Mouse (Mus musculus): ENCODE measurements around the gene Haus3. TPM values are rescaled to one million over a fixed set of nuclear protein-coding genes. Genes with fewer than 3 reads are reported as not detected.

Gene Haus3
- polyA plus RNA-seq, 1 experiment from 2014 or later, result 8.2 TPM

- no peaks in the 10 kb centered on the region for H3K36me3 ChIP-seq (ENCODE audit: insufficient read depth, low read length)
- H3K9me3 ChIP-seq (ENCODE audit: low read length), result no peaks in the 10 kb centered on the region
- no peaks in the 10 kb centered on the region for H3K27me3 ChIP-seq (replicated peaks; ENCODE audit: insufficient read depth, low read length)
- DNase-seq (ENCODE audit: low spot score) (no peak), ATAC-seq (no peak)
- H3K4me2 ChIP-seq (replicated peaks; ENCODE audit: low read depth, low read length), result no peak overlapping the region
- H3K4me3 ChIP-seq (ENCODE audit: low read depth, low read length), result no peak overlapping the region
- no peak overlapping the region for H3K9ac ChIP-seq (replicated peaks; ENCODE audit: low read depth)
- no peaks in the 10 kb centered on the region for H3K4me1 ChIP-seq (ENCODE audit: insufficient read depth, low read depth, low read length)
- 65% methylated on average over 3 of the region's 3 CpGs for WGBS
- no peak overlapping the region for H3K27ac ChIP-seq (ENCODE audit: low read length)
- no peak for TF ChIP-seq CTCF (IDR thresholded peaks at IDR 0.05)
- no peak for TF ChIP-seq EP300 (IDR thresholded peaks at IDR 0.05)
Measured at GRCm38 (mm10) chr5:34119121-34119856, 50.0 kb downstream of the Haus3 start.

- TF ChIP-seq CTCF (IDR thresholded peaks at IDR 0.05) (no peak), EP300 (IDR thresholded peaks at IDR 0.05) (no peak)
- no peaks in the 10 kb centered on the region for H3K4me1 ChIP-seq (ENCODE audit: insufficient read depth, low read depth, low read length)
- no peaks in the 10 kb centered on the region for H3K9me3 ChIP-seq (ENCODE audit: low read length)
- no peaks in the 10 kb centered on the region for H3K36me3 ChIP-seq (ENCODE audit: insufficient read depth, low read length)
- 48% methylated on average over 1 of the region's 1 CpGs for WGBS
- H3K27ac ChIP-seq (ENCODE audit: low read length), result no peak overlapping the region
- H3K27me3 ChIP-seq (replicated peaks; ENCODE audit: insufficient read depth, low read length), result no peaks in the 10 kb centered on the region
- no peak overlapping the region for H3K4me2 ChIP-seq (replicated peaks; ENCODE audit: low read depth, low read length)
- H3K9ac ChIP-seq (replicated peaks; ENCODE audit: low read depth), result no peak overlapping the region
- H3K4me3 ChIP-seq (ENCODE audit: low read depth, low read length), result no peak overlapping the region
- ATAC-seq (peak; percentile 70), DNase-seq (ENCODE audit: low spot score) (peak; percentile 65)
Measured at GRCm38 (mm10) chr5:34105681-34106080, 63.6 kb downstream of the Haus3 start.

Other genes starting within 250 kb of the Haus3 start
- 21.7 and 22.3 TPM in 2 replicates for gene Nelfa, start 233.1 kb downstream of the Haus3 start, polyA plus RNA-seq (2015; fragmentation: Nextera tagmentation; extraction: Ambion mirVana)
- gene Gm1673, start 186.1 kb downstream of the Haus3 start, polyA plus RNA-seq (2015; fragmentation: Nextera tagmentation; extraction: Ambion mirVana), result 26.9 and 30.8 TPM in 2 replicates
- 0.20 and 0.29 TPM in 2 replicates for gene Nat8l, start 173.5 kb downstream of the Haus3 start, polyA plus RNA-seq (2015; fragmentation: Nextera tagmentation; extraction: Ambion mirVana)
- gene Poln, start 79 bp downstream of the Haus3 start, polyA plus RNA-seq (2015; fragmentation: Nextera tagmentation; extraction: Ambion mirVana), result 0.63 and 0.99 TPM in 2 replicates
- 65.1 and 68.2 TPM in 2 replicates for gene Mxd4, start 18.2 kb upstream of the Haus3 start, polyA plus RNA-seq (2015; fragmentation: Nextera tagmentation; extraction: Ambion mirVana)
- gene Zfyve28, start 118.9 kb upstream of the Haus3 start, polyA plus RNA-seq (2015; fragmentation: Nextera tagmentation; extraction: Ambion mirVana), result 0.16 and 0.24 TPM in 2 replicates
- gene Cfap99, start 119.1 kb upstream of the Haus3 start, polyA plus RNA-seq (2015; fragmentation: Nextera tagmentation; extraction: Ambion mirVana), result 0.35 and 0.71 TPM in 2 replicates
- 68.5 and 71.5 TPM in 2 replicates for gene Rnf4, start 166.8 kb upstream of the Haus3 start, polyA plus RNA-seq (2015; fragmentation: Nextera tagmentation; extraction: Ambion mirVana)
- gene Fam193a, start 200.4 kb upstream of the Haus3 start, polyA plus RNA-seq (2015; fragmentation: Nextera tagmentation; extraction: Ambion mirVana), result 7.0 and 7.9 TPM in 2 replicates

All from lung, postnatal 0 days (tissue).